Mouse (Mus musculus): ENCODE data around the gene Lhx5. TPM values are rescaled to one million over a fixed set of nuclear protein-coding genes. Genes with fewer than 3 reads are reported as not detected.

The Lhx5 gene
- not detected in 2 replicates for total RNA-seq (2023)

GRCm38 (mm10) chr5:120431649-120432485, at the start of gene Lhx5:
Gene Lhx5, plus strand, starts transcription at chr5:120431699.

GRCm38 (mm10) chr5:120472770-120473169, 41.3 kb downstream of the Lhx5 start, which contains the start of gene Sdsl:
Gene Sdsl, minus strand, starts transcription at chr5:120472810.

GRCm38 (mm10) chr5:120476296-120476695, 44.8 kb downstream of the Lhx5 start, which contains the start of gene Sds:
Gene Sds, plus strand, starts transcription at chr5:120476526.

Other genes with a start within 250 kb of the Lhx5 start
- gene Sdsl, start 41.1 kb downstream of the Lhx5 start, total RNA-seq (2023) = 0.27 and 0.63 TPM in 2 replicates
- not detected in 2 replicates for gene Sds, start 44.8 kb downstream of the Lhx5 start, total RNA-seq (2023)
- gene Plbd2, start 71.9 kb downstream of the Lhx5 start, total RNA-seq (2023) = 14.1 and 17.7 TPM in 2 replicates
- gene Slc8b1, start 79.5 kb downstream of the Lhx5 start, total RNA-seq (2023) = 145 and 150 TPM in 2 replicates
- 36.3 and 43.6 TPM in 2 replicates for gene Tpcn1, start 157.0 kb downstream of the Lhx5 start, total RNA-seq (2023)
- not detected in 2 replicates for gene Iqcd, start 157.3 kb downstream of the Lhx5 start, total RNA-seq (2023)
- gene Rita1, start 180.9 kb downstream of the Lhx5 start, total RNA-seq (2023) = 1.0 and 1.7 TPM in 2 replicates
- gene Ddx54, start 181.0 kb downstream of the Lhx5 start, total RNA-seq (2023) = 50.8 and 56.9 TPM in 2 replicates
- not detected in 2 replicates for gene Cfap73, start 202.5 kb downstream of the Lhx5 start, total RNA-seq (2023)
- gene Rasal1, start 217.1 kb downstream of the Lhx5 start, total RNA-seq (2023) = 0.66 and 1.3 TPM in 2 replicates